Mouse (Mus musculus): ENCODE measurements at regions not wholly inside any gene's neighbourhood (a gene's known extent, or its start where the extent isn't known, plus 50 kb on each side); places are given as distances from the start of the nearest gene placed in this dataset.

GRCm38 (mm10) chr15:62123756-62124155 lies 1200.9 kb upstream of the A1bg start:
- TF ChIP-seq EP300 (IDR thresholded peaks at IDR 0.05; ENCODE audit: insufficient read depth, low read depth, low read length): no peak
- TF ChIP-seq POLR2A (IDR thresholded peaks at IDR 0.05; ENCODE audit: insufficient read depth, low read depth, low read length): no peak

All from heart, adult 2 months (tissue).